Comparison of ENCODE assay signal across 16 mouse cellular contexts in genomic region chr1:52171271-52171670, GRCm38 (mm10). TPM values are rescaled to one million over a fixed set of nuclear protein-coding genes. Genes with fewer than 3 reads are reported as not detected.
DNase-seq lines count a peak whose midpoint lies in the region; ATAC-seq lines count a peak whose summit lies in the region.
"Had no signal": no experiment of that assay in that cellular context is flagged by ENCODE, and none has a peak within 500 bp of the region (broad histone marks: within the 10 kb centered on the region; RNA-seq: fewer than 3 reads in every experiment).

No protein-coding gene starts in this region.

- H3K4me2 ChIP-seq in hindbrain, embryonic 15.5 days, result no peak overlapping the region
- H3K4me2 ChIP-seq: embryonic facial prominence, embryonic 12.5 days had no signal

- H3K9ac ChIP-seq in hindbrain, embryonic 15.5 days, result no peak overlapping the region
- H3K9ac ChIP-seq: embryonic facial prominence, embryonic 12.5 days had no signal

- H3K27me3 ChIP-seq in hindbrain, embryonic 15.5 days, result no peaks in the 10 kb centered on the region
- no peaks in the 10 kb centered on the region for H3K27me3 ChIP-seq in hindbrain, embryonic 10.5 days (ENCODE audit: insufficient read depth, poor library complexity, severe bottlenecking)
- H3K27me3 ChIP-seq: embryonic facial prominence, embryonic 12.5 days; megakaryocyte, embryonic 14.5 days had no signal

- ATAC-seq in cerebellum, adult (ENCODE audit: insufficient number of reproducible peaks, low FRiP score, low TSS enrichment), result peak; percentile 34; the same call in 1 of the 2 replicates
- ATAC-seq in hindbrain, embryonic 15.5 days (ENCODE audit: low FRiP score, low read depth), result peak; percentile 15; the same call in 1 of the 2 replicates
- ATAC-seq: forebrain, embryonic 14.5 days had no signal

- H3K9me3 ChIP-seq in hindbrain, embryonic 15.5 days, result no peaks in the 10 kb centered on the region
- H3K9me3 ChIP-seq in hindbrain, embryonic 10.5 days, result no peaks in the 10 kb centered on the region
- H3K9me3 ChIP-seq: embryonic facial prominence, embryonic 12.5 days; megakaryocyte, embryonic 14.5 days had no signal

- H3K27ac ChIP-seq in hindbrain, embryonic 15.5 days (replicated peaks), result no peak overlapping the region
- H3K27ac ChIP-seq in hindbrain, embryonic 10.5 days, result no peak overlapping the region
- H3K27ac ChIP-seq: embryonic facial prominence, embryonic 12.5 days had no signal

- no peak for DNase-seq in cerebellum, adult 11 months
- no peak for DNase-seq in hindbrain, embryonic 10.5 days (ENCODE audit: low spot score)
- peak; percentile 39 for DNase-seq in thymus, postnatal 4 days
- no peak for DNase-seq in thymus, postnatal 10 days (ENCODE audit: low spot score in 2 of 2)
- no peak for DNase-seq in right cerebral cortex, postnatal 10 days (ENCODE audit: low spot score in 2 of 2)
- DNase-seq in kidney, adult 8-10 months, result no peak
- DNase-seq: cerebellum, postnatal 10 days; gastrocnemius, postnatal 25 days; kidney, adult 18-20 months; left cerebral cortex, postnatal 4 days; lung, adult 18-20 months had no signal

- H3K4me1 ChIP-seq in hindbrain, embryonic 15.5 days (replicated peaks), result no peaks in the 10 kb centered on the region
- H3K4me1 ChIP-seq in hindbrain, embryonic 10.5 days (replicated peaks), result 0 out of 2 replicates have a peak, but pooled peaks cover 4% of the 10 kb centered on the region
- H3K4me1 ChIP-seq: embryonic facial prominence, embryonic 12.5 days had no signal

- no peak overlapping the region for H3K4me3 ChIP-seq in hindbrain, embryonic 15.5 days
- H3K4me3 ChIP-seq in hindbrain, embryonic 10.5 days, result no peak overlapping the region
- H3K4me3 ChIP-seq: embryonic facial prominence, embryonic 12.5 days; megakaryocyte, embryonic 14.5 days had no signal

- WGBS in hindbrain, embryonic 15.5 days, result 76% methylated on average over 8 of the region's 8 CpGs
- 82% methylated on average over 8 of the region's 8 CpGs for WGBS in hindbrain, embryonic 10.5 days

- H3K36me3 ChIP-seq in hindbrain, embryonic 15.5 days, result no peaks in the 10 kb centered on the region
- H3K36me3 ChIP-seq in hindbrain, embryonic 10.5 days, result no peaks in the 10 kb centered on the region
- H3K36me3 ChIP-seq: embryonic facial prominence, embryonic 12.5 days had no signal

RNA-seq across cellular contexts. Expression of gene Stat1, which starts 52.0 kb away (rescaled TPM):
- 14.5 and 17.6 TPM in 2 replicates for polyA plus RNA-seq in hindbrain, embryonic 15.5 days (2015; fragmentation: Nextera tagmentation; extraction: Ambion mirVana)
- polyA plus RNA-seq in hindbrain, embryonic 10.5 days (2016; fragmentation: Nextera tagmentation; extraction: Ambion mirVana), result 11.1 and 13.6 TPM in 2 replicates
